Mouse (Mus musculus) MEL (cell line): Measurements from ENCODE around the gene Slc29a2. TPM values are rescaled to one million over a fixed set of nuclear protein-coding genes. Genes with fewer than 3 reads are reported as not detected.

ENCODE experiments used
- DNase-seq: peaks from one replicate; pipeline ENCODE4 v3.0.0; 2011; ENCODE audit warnings: low read depth, low spot score
- H3K27ac ChIP-seq: 2 replicates; pipeline ENCODE4 v1.5.1; 2012; ENCODE audit warnings: low read depth, mild to moderate bottlenecking, control low read depth, low read length, moderate library complexity; ENCODE audit not compliant: control insufficient read depth
- H3K27me3 ChIP-seq, 2 experiments: fragments of 150-350 bp in 1 of 2; sonication (generic) in 1 of 2; 2 replicates each; pipeline ENCODE4 v1.6.1; 2012; ENCODE audit warnings: low read length in 2 of 2, mild to moderate bottlenecking in 2 of 2, improper control_type of control experiment in 1 of 2, moderate library complexity in 1 of 2; ENCODE audit not compliant: insufficient read depth in 2 of 2, control insufficient read depth in 1 of 2
- H3K36me3 ChIP-seq, 2 experiments: 2 replicates each; pipeline ENCODE4 v1.6.1; 2012 to 2014; ENCODE audit warnings: low read length in 2 of 2, improper control_type of control experiment in 1 of 2, inconsistent platforms in 1 of 2, mild to moderate bottlenecking in 1 of 2; ENCODE audit not compliant: insufficient read depth in 2 of 2, control insufficient read depth in 1 of 2
- H3K4me1 ChIP-seq, 2 experiments: fragments of 150-350 bp in 1 of 2; sonication (generic) in 1 of 2; 2 replicates each; pipeline ENCODE4 v1.6.1; 2012; ENCODE audit warnings: low read length in 2 of 2, improper control_type of control experiment in 1 of 2, mild to moderate bottlenecking in 1 of 2; ENCODE audit not compliant: insufficient read depth in 2 of 2, control insufficient read depth in 1 of 2
- H3K4me3 ChIP-seq, 2 experiments: fragments of 150-350 bp in 1 of 2; sonication (generic) in 1 of 2; 2 replicates each; pipeline ENCODE4 v1.5.1; 2012; ENCODE audit warnings: low read depth in 2 of 2, low read length in 2 of 2, mild to moderate bottlenecking in 2 of 2, moderate library complexity in 2 of 2, control low read depth in 1 of 2, improper control_type of control experiment in 1 of 2; ENCODE audit not compliant: control insufficient read depth in 1 of 2, insufficient read depth in 1 of 2
- H3K79me2 ChIP-seq: 2 replicates; pipeline ENCODE4 v1.6.1; 2012; ENCODE audit warnings: mild to moderate bottlenecking, low read length, moderate library complexity; ENCODE audit not compliant: control insufficient read depth, poor library complexity, insufficient read depth
- H3K9ac ChIP-seq: 2 replicates; pipeline ENCODE4 v1.6.1; 2012; ENCODE audit warnings: low read depth, mild to moderate bottlenecking, control low read depth, low read length, moderate library complexity; ENCODE audit not compliant: control insufficient read depth, poor library complexity, severe bottlenecking
- H3K9me3 ChIP-seq: fragments of 150-350 bp; sonication (generic); replicated peaks from 2 replicates; pipeline ENCODE4 v1.6.1; 2012; ENCODE audit warnings: mild to moderate bottlenecking, low read length, improper control_type of control experiment, moderate library complexity; ENCODE audit not compliant: insufficient read depth
- CHD1 ChIP-seq: IDR thresholded peaks from 2 replicates; pipeline ENCODE4 v1.6.1; 2012; ENCODE audit warnings: low read depth, mild to moderate bottlenecking, inconsistent platforms, low read length, improper control_type of control experiment
- CTCF ChIP-seq, 3 experiments: IDR thresholded peaks in 2 of 3; conservative IDR thresholded peaks in 1 of 3; 2 replicates each; pipeline ENCODE4 v1.5.1; 2011 to 2012; ENCODE audit warnings: low read length in 3 of 3, low read depth in 2 of 3, mild to moderate bottlenecking in 2 of 3, improper control_type of control experiment in 1 of 3, inconsistent platforms in 1 of 3, mixed read lengths in 1 of 3, moderate library complexity in 1 of 3; ENCODE audit not compliant: control insufficient read depth in 1 of 3, insufficient read depth in 1 of 3, poor library complexity in 1 of 3, severe bottlenecking in 1 of 3
- ELF1 ChIP-seq: IDR thresholded peaks from 2 replicates; pipeline ENCODE4 v1.6.1; 2014; ENCODE audit warnings: low read depth, mild to moderate bottlenecking, inconsistent platforms, low read length, improper control_type of control experiment, moderate library complexity
- GATA1 ChIP-seq: IDR thresholded peaks from 2 replicates; pipeline ENCODE4 v1.6.1; 2011; ENCODE audit warnings: low read depth, low read length, improper control_type of control experiment
- HCFC1 ChIP-seq: IDR thresholded peaks from 2 replicates; pipeline ENCODE4 v1.6.1; 2012; ENCODE audit warnings: low read depth, mild to moderate bottlenecking, inconsistent platforms, low read length, improper control_type of control experiment, moderate library complexity
- KAT2A ChIP-seq: conservative IDR thresholded peaks from 2 replicates; pipeline ENCODE4 v1.6.1; 2012; ENCODE audit warnings: low read depth, low read length, improper control_type of control experiment, inconsistent platforms
- MEF2A ChIP-seq: IDR thresholded peaks from 2 replicates; pipeline ENCODE4 v1.6.1; 2014; ENCODE audit warnings: low read depth, mild to moderate bottlenecking, inconsistent platforms, low read length, improper control_type of control experiment; ENCODE audit not compliant: poor library complexity, insufficient replicate concordance, severe bottlenecking; ENCODE audit errors: extremely low read depth
- MXI1 ChIP-seq: IDR thresholded peaks from 2 replicates; pipeline ENCODE4 v1.6.1; 2011; ENCODE audit warnings: mild to moderate bottlenecking, low read depth, low read length, improper control_type of control experiment
- MYC ChIP-seq: IDR thresholded peaks from 2 replicates; pipeline ENCODE4 v1.6.1; 2011; ENCODE audit warnings: low read depth, mild to moderate bottlenecking, low read length, improper control_type of control experiment, moderate library complexity
- POLR2A ChIP-seq, 2 experiments: IDR thresholded peaks; 2 replicates each; pipeline ENCODE4 v1.6.1; 2011 to 2012; ENCODE audit warnings: low read length in 2 of 2, mild to moderate bottlenecking in 2 of 2, control low read depth in 1 of 2, improper control_type of control experiment in 1 of 2, low read depth in 1 of 2, moderate library complexity in 1 of 2; ENCODE audit not compliant: control insufficient read depth in 1 of 2, insufficient read depth in 1 of 2, poor library complexity in 1 of 2
- SMC3 ChIP-seq: IDR thresholded peaks from 2 replicates; pipeline ENCODE4 v1.6.1; 2011; ENCODE audit warnings: low read depth, low read length, improper control_type of control experiment
- TBP ChIP-seq: IDR thresholded peaks from 2 replicates; pipeline ENCODE4 v1.8.0; 2011; ENCODE audit warnings: low read depth, low read length, improper control_type of control experiment
- UBTF ChIP-seq: IDR thresholded peaks from 2 replicates; pipeline ENCODE4 v1.6.1; 2012; ENCODE audit warnings: low read depth, mild to moderate bottlenecking, inconsistent platforms, low read length, improper control_type of control experiment, moderate library complexity, borderline replicate concordance; ENCODE audit not compliant: insufficient read depth
- ZKSCAN1 ChIP-seq: IDR thresholded peaks from 2 replicates; pipeline ENCODE4 v1.6.1; 2012; ENCODE audit warnings: low read depth, mild to moderate bottlenecking, inconsistent platforms, low read length, improper control_type of control experiment, moderate library complexity
- polyA plus RNA-seq, 2 experiments: library from polyadenylated mRNA; stranded (reverse) in 1 of 2; unstranded in 1 of 2; fragments of >175 nt in 1 of 2; fragments of >200 nt in 1 of 2; gene quantifications; 2 replicates each; pipeline versions ENCODE4 v1.2.1 to v1.2.4; 2012; ENCODE audit warnings: low replicate concordance in 2 of 2, low read depth in 1 of 2; ENCODE audit not compliant: insufficient read length in 2 of 2, insufficient read depth in 1 of 2, missing spikeins in 1 of 2
- total RNA-seq: library from RNA; depleted of rRNA; stranded (reverse); fragments of 300-350 nt; gene quantifications from 2 replicates; pipeline ENCODE4 v1.2.3, GENCODE M21; 2012

Gene Slc29a2
- total and polyA plus RNA-seq, 3 experiments: 3.2 to 10.9 TPM; not detected in 1

- peak; percentile 41; the same call in 1 of the 2 replicates for TF ChIP-seq TBP
- TF ChIP-seq CTCF (IDR thresholded peaks at IDR 0.05 in 2 of 3, conservative IDR thresholded peaks at IDR 0.05 in 1 of 3; ENCODE audit: control insufficient read depth in 1 of 3, insufficient read depth in 1 of 3, low read depth in 2 of 3, low read length in 3 of 3, poor library complexity in 1 of 3, severe bottlenecking in 1 of 3): no peak
- 0 out of 2 replicates have a peak, but pooled peaks have one; percentile 57 for TF ChIP-seq MYC
- TF ChIP-seq CHD1: no peak
- no peak for TF ChIP-seq SMC3
- TF ChIP-seq MEF2A: no peak
- no peak for TF ChIP-seq GATA1
- peak; percentile 11 to 49; a peak in 2 of 4 replicates for TF ChIP-seq POLR2A (IDR thresholded peaks at IDR 0.05; ENCODE audit: control insufficient read depth in 1 of 2, insufficient read depth in 1 of 2, low read depth in 1 of 2, low read length in 2 of 2, poor library complexity in 1 of 2)
- no peak for TF ChIP-seq ZKSCAN1
- peak; percentile 39 for TF ChIP-seq HCFC1
- TF ChIP-seq KAT2A: no peak
- TF ChIP-seq MXI1: peak; percentile 47; the same call in 1 of the 2 replicates
These were observed 43.6 kb downstream of the Slc29a2 start (continued) for GRCm38 (mm10) chr19:5067040-5067799.

DNA sequence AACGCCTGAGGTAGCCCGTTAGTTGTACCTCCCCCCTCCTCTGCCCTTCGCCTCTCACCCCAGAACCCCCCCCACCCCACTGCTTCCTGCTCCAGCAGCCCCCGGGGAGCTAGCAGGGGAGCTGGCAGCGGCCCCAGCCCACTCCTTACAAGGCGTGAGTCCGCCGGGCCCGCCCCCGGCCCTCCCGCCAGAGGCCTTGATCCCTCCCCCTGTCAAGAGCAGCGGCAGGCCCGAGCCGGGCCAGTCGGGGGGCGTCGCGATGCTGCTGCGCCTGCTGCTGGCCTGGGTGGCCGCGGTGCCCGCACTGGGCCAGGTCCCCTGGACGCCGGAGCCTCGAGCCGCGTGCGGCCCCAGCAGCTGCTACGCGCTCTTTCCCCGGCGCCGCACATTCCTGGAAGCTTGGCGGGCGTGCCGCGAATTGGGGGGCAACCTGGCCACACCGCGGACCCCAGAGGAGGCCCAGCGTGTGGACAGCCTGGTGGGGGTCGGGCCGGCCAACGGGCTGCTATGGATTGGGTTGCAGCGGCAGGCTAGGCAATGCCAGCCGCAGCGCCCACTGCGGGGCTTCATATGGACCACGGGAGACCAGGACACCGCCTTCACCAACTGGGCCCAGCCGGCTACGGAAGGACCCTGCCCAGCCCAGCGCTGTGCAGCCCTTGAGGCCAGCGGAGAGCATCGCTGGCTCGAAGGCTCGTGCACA, 44.4 kb downstream of the Slc29a2 start, which contains the start of gene Cd248:
Gene Cd248, plus strand, starts transcription at position 212 of the 703 bp plus-strand sequence.
- H3K36me3 ChIP-seq: peaks cover 0 to 4% of the 10 kb centered on the region in 2 experiments; a peak in 1 of 4 replicates
- H3K27me3 ChIP-seq: no peaks in the 10 kb centered on the region
- H3K9ac ChIP-seq: peak within 1 kb of the TSS; percentile 70
- H3K4me1 ChIP-seq: peaks cover 5 to 31% of the 10 kb centered on the region in 2 experiments
- DNase-seq: peak; percentile 89
- peaks cover 2% of the 10 kb centered on the region; the same call in 1 of the 2 replicates for H3K79me2 ChIP-seq
- TF ChIP-seq ELF1 (no peak), UBTF (0 out of 2 replicates have a peak, but pooled peaks have one; percentile 21), POLR2A (IDR thresholded peaks at IDR 0.05; ENCODE audit: control insufficient read depth in 1 of 2, insufficient read depth in 1 of 2, low read depth in 1 of 2, low read length in 2 of 2, poor library complexity in 1 of 2) (0 out of 4 replicates have a peak, but pooled peaks of 1 of the 2 experiments have one; percentile 9)
- H3K27ac ChIP-seq: peak within 1 kb of the TSS; percentile 72
- peak within 1 kb of the TSS; percentile 49 to 62 for H3K4me3 ChIP-seq
- H3K9me3 ChIP-seq: no peaks in the 10 kb centered on the region
